Mouse (Mus musculus) CD4-positive helper T cell, adult 2 months (primary cell): ENCODE measurements around the gene Gm10961.

ENCODE experiments used
- DNase-seq: peaks from one replicate; pipeline ENCODE4 v3.0.0-alpha.2; 2012; ENCODE audit warnings: low read depth, missing footprints, low spot score

Gm10961 gene

DNA sequence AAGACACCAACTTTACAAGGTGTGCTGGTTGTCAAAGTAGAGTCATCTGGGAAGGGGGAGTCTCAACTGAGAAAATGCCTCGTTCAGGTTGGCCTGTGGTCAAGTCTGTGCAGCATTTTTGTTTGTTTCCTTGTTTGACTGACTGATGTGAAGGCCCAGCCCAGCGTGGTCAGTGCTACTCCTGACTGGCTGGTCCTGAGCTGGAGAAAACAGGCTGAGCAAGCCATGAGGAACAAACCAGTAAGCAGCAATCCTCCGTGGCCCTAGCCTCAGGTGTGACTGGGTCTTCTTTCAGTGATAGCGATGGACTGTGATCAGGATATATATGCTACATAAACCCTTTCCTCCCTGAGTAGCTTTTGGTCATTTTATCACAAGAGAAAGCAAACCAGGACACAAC, 25.8 kb downstream of the Gm10961 start:
- no peak for DNase-seq

GRCm38 (mm10) chr3:107659000-107659399, 27.9 kb downstream of the Gm10961 start:
- no peak for DNase-seq

DNA sequence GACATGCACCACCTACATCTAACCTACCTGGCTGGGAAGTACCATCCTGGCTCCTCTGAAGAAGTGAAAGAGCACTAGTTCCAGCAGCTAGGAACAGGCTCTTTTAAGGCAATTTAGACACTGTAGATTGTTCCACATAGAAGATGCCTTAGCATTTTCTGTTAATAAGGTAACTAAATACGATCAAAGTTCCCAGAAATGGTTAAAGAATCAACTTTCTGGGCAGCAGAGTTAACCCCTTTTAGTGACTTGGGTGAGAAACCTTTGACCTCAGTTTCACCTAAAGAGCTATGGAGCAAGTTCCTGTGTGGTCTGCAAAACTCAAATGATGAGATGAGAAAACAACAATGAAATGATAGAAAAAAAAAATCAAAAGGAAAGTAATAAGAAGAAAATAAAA, 33.5 kb downstream of the Gm10961 start:
- DNase-seq, result no peak

DNA sequence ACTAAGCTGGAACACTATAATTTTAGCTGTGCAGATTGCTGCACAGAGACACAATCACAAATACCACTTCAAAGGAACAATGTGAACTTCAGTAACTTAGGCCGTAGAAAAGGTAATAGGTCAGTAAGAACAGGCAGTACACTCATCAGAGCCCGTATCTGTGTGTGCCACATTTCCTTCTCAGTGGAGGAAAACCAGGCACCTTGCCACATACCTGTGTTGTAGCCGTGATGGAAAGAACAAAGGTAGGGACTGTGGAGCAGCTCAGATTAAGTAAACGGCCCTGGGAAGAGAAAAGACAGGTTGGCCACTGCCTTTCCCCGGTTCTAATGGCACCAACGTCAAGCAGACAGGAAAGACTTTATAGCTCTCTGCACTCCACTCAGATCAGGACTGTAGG, 36.3 kb downstream of the Gm10961 start:
- DNase-seq, result no peak

- no peak for DNase-seq
Measured at GRCm38 (mm10) chr3:107668786-107669185, 37.7 kb downstream of the Gm10961 start.

DNA sequence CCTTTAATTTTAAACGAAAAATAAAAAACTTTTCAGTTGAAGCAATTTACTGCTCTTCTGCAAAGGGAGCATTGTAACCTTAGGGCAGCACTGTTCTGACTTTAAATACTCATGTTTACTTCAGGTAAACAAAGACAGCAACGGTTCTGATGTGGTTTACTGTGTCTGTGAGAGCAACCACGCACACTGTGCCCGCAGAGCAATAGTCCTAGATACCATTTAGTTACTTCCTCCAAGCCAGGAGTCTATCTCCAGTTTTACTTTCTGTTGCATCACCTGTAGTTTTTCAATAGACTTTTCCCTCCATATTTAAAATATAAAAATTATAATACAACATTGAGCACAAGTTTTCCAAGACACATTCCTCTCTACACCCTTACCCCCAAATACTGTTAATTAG, 39.4 kb downstream of the Gm10961 start:
- DNase-seq, result peak; percentile 17

DNA sequence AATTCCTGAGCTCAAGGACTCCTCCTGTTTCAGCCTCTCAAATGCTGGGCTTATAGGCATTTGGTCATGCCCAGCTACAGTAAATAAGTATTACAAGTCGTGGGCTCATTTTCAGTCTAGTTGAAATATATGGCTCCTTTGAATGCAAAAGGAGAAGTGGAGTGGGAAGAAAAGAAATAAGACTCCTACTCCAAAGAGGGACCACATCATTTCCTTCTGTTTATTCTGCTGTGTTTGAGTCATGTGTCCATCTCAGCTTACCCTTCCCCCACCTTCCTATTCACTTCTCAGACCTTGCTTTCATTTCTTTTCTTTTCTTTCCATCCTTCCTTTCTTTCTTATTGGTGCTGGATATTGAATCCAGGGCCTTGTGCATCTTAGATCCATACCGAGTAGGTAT, 40.4 kb downstream of the Gm10961 start:
- no peak for DNase-seq

DNA sequence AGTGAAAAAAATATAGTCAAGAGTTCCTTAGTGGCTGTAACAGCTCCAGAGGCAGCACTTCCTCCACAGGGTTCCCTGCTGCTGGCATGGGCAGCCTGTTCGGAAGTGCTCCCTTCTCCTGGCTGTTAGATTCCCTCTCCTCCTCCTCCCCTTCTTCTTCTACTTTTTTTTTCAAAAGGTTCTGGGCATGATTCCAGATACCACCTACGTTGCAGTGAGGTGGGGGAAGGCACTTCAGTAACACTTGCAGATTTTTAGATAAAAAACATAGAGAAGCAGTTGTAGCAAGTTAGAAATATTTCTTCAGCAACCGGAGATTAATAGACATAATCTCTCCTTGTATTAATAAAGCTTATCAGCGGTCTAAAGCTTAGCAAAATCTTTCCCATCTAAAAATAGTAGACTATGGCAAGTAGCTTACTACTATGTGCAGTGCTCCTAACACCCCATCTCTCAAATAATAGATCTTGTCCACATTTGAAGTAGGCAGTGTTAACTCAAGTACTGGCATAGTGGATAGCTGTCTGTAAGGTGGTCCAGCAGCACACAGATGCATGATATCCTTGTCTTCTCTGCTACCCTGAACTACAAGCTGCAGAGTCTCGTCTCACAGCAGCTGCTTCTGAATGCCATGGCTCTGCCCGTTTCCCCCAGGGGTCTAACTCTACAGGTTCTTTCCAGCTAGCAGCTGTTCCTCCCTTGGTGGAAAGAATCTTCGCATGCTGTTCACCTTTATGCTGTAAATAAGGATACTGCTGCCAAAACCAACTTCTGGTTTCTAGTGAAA, 49.9 kb downstream of the Gm10961 start:
- no peak for DNase-seq
